Mouse (Mus musculus): ENCODE data around the gene Zmym5.
"Not testable (repeated sequence)": the region's sequence is repeated elsewhere in the genome, so short reads cannot be mapped to it uniquely, and the experiment has no call there.

The Zmym5 gene

DNA sequence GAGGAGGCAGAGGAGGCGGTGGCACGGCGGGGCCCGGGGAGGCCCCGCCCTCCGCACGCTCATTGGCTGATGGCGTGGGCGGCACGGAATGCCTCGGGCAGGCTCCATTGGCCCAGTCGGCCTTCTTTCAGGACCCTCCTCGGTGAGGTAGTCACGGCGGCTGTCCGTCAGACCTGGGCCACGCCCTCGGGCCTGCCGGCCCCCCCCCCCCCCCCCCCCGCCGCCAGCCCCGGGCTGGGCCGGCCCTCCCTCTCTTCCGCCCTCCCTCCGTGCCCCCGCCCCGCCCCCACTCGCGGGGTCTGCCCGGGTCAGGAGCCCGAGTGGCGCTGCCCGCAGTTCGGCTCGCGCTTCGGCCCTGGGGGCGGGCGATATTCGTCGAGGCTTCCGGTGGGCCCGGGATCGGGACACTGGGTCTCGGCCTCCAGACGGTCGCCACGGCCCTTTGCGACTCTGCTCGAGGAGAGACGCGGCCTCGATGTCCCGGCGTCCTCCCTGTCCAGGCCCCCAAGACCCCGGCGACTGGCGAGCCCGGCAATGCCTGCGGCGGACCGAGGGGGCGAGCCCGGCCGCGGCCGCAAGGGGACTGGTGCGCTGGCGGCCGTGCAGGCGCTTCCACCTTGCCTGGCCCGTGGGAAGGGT, at the start of gene Zmym5:
Gene Zmym5, minus strand, starts transcription at position 16 of the 639 bp plus-strand sequence.
- peak; percentile 89 for DNase-seq

DNA sequence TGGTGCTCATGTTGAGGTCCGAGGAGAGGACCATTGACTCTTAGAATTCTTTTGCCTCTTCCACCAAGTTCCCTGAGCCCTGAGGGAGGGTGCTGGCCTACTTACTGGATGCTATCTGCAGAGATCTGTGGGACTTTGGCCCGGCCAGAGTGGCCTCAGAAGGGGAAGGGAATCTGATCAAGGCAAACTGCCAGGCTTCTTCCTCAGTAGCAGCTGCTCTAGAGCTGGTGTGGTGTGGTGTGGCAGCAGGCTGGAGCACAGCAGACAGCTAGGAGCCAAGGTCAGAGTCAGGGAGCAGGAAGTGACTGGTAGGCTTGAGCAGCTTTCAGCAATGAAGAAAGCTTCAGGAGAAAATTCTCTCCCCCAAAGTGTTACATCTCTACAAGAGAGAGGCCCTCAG, 38.2 kb upstream of the Zmym5 start:
- DNase-seq, result no peak

DNA sequence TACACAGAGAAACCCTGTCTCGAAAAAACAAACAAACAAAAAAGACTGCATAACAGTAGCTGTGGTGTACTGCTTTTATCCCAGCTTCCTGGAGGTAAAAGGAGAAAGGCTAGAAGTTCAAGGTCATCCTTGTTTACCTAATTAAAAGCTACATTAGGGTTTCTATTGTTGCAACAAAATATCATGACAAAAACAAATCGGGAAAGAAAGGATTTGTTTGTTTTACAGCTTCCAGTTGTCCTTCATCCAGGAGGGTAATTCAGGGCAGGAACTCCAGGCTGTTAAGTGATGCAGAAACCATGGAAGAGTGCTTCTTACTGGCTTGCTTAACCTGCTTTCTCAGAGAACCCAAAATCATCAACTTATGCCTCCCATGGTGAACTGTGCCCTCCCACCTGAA, 36.8 kb upstream of the Zmym5 start:
- DNase-seq, result no peak

DNA sequence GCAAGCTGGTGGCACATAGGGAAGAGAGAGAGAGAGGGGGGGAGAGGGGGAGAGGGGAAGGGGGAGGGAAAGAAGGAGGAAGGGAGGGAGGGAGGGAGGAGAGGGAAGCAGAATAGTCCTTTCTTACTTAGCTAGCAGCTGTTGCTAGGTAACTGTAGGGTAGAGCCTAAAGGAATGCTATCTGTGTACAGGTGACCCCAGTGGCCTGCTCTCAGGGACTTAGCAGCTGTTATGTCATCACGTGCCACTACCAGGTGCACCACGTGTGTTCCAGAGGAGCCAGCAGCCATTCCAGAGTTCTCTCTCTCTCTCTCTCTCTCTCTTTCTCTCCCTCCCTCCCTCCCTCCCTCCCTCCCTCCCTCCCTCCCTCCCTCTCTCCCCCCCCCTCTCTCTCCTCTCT, 33.0 kb upstream of the Zmym5 start:
- DNase-seq, result no peak

DNA sequence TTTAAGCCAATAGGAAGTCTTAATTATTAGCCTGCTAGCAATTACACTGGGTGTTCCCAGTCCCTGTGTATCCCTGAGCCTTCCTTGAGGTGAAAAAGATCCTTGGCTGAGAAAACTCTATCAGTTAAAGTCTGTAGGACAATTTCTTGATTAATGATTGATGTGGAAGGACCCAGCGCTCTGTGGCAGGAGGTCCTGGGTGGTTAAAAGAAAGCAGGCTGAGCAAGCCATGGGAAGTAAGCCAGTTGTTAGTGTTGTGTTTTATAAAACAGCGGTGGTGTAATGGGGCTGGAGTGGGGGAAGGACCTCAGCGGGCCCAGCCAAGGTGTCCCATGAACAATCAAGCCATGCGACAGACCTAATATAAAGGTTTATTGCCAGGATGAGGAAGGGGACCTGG, 32.5 kb upstream of the Zmym5 start:
- DNase-seq, result no peak

DNA sequence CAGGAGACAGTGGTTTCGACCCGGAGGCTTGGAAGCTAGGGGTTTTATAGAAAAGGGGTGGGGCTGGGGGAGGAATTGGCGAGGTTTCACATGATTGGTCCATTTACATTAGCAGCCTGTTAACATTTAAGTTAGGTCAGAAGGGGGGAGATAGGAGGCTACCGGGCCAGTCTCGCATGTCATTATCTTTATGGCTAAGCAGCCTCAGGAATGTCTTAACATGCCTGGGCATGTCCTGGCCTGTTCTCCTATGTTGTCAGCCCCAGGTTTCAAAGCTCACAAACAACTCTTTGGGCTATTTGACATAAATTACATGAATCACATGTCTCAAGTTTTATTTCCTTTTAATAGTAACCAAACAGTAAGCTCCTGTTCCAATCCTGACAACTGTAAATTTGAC, 23.1 kb upstream of the Zmym5 start:
- DNase-seq, result not testable (repeated sequence)

DNA sequence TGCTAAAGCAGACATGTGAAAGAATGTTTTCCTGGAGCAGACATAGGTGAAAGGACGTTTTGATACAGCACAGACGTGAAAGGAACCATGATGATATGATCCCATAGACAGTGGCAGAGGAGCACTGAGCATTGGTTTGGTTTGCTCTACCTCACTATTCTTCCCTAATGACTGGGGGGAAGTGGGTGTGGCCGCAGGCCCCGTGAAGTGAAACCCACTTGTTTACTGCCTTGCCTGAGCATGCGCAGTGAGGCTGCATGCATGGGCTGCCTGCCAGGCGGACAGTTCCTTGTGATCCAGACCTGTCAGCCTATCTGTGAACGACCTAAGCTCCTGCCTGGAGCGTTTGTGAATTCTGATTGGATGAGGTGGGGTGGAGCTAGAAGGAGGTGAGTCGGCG, 21.7 kb upstream of the Zmym5 start:
- DNase-seq, result not testable (repeated sequence)

DNA sequence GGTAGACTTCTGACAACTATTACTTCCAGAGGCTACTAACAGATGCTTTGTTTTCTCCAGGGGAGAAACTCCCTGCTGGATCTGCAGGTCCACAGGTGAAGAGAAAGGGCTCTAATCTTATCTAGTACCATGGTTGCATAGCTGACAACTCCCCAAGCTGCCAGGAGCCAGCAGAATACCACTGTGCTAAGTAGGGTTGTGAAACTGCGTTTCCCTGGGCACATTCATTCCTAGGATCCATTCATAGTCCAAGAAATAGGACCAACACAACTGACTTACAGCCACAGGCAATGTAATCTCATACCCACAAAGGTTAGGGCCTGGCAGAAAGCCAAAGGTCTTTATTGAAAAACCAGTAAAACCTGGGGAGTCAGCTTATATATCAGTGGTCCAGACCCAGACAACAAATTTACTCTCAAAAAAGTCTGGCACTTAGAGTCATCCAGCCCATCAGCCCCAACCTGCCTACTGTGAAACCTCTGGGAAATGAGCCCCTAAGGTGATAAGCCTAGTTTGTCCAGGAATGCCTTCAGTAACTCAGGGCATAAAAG, 21.1 kb upstream of the Zmym5 start:
- no peak for DNase-seq

DNA sequence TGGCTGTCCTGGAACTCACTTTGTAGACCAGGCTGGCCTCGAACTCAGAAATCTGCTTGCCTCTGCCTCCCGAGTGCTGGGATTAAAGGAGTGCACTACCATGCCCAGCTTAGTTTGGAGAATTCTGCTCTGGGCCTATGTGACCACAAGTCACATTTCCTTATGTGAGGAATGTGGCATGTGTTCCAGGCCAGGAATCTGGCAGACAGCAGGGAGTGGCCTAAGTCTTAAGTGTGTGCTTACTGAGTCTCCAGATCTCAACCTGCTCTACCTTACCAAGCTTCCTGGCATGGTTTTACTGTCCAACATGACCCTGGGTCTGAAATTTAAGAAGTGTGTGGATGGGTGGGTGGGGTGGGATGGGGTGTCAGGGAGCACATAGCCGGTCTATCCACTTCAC, 20.6 kb upstream of the Zmym5 start:
- DNase-seq, result no peak

DNA sequence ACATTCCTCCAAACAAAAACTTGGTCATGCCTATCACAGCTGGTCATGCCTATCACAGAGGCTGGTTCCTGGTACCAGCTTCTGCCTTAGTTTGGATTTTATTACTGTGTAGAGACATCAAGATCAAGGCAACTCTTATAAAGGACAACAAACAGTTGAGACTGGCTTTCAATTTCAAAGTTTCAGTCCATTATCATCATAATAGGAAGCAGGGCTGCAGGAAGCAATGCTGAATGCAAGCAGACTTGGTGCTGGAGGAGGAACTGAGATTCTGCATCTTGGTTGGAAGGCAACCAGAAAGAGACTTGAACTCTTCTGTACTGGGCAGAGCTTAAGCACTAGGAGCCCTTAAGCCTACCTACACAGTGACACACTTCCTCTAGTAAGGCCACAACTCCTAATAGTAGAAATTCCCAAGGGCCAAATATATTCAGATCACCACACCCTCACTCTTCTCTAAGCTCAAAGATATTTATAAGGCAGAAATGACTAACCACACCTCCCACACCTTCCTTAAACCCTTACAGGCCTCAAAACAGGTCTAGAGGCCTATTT, 19.1 kb upstream of the Zmym5 start:
- no peak for DNase-seq

DNA sequence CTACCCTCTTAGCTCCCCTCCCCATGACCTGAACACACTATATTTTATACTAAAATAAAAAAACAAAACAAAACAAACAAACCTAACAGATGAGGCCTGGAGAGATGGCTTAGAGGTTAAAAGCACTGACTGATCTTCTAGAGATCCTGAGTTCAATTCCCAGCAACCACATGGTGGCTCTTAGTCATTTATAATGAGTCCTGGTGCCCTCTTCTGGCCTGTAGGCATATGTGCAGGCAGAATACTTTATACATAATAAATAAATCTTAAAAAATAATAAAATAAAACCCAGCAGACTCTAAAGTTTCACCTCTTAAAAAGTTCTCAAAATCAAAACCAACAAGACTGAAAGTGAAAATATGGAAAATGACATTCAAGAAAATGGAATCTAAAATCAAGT, 13.0 kb upstream of the Zmym5 start:
- no peak for DNase-seq

DNA sequence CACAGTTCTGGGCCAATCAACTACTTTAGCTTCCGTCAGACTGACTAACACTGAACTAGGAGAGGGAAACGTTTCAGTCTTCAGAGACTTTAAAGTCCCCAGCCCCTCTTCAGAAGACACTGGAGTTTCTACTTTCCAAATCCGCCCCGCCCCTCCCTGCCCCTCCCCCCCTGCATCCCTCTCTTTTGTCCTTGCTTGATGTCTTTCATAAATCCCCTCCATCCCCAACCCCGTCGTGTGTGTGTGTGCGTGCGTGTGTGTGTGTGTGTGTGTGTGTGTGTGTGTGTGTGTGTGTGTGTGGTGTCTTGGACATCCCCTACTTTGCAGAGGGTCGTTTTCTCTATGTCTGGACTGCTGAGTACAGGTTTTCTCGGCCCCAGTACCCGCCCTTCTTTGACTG, 6.1 kb upstream of the Zmym5 start:
- no peak for DNase-seq

DNA sequence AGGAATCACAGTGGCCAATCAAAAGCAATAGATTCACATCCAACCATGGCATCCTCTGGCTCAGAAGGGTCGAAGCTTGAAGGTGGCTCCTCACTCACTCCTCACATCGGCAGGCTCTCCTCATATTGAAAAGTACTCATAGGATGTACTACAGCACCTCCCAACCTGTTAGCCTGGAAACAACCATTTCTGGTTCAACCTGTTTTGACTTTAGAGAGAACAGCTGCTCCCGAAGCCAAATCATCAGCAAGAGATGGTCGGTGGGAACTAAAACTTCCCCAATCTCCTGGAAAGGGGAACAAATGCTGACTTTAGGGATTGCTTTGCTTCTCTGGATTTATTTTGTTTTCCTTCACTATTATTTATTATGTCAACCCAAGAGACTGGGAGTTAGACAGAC, 5.6 kb upstream of the Zmym5 start:
- DNase-seq, result no peak

DNA sequence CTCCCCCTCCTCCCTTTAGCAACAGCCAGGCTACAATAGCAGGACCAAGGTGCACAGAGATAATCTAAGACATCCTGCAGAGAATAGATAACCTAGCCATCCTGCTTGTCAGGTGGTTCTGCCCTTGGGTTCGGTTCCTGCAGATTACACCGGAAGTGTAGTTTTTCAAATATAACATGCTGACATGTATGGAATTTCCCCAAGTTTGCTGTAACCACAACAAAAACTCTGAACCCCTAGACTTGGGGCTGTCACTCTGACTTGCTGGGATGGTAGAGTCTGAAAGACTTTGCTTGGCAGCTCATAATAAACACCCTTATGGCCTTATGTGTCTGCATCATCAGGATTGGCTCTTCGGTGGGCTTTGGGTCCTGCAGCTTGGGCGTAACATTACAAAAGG, 5.0 kb upstream of the Zmym5 start:
- no peak for DNase-seq

DNA sequence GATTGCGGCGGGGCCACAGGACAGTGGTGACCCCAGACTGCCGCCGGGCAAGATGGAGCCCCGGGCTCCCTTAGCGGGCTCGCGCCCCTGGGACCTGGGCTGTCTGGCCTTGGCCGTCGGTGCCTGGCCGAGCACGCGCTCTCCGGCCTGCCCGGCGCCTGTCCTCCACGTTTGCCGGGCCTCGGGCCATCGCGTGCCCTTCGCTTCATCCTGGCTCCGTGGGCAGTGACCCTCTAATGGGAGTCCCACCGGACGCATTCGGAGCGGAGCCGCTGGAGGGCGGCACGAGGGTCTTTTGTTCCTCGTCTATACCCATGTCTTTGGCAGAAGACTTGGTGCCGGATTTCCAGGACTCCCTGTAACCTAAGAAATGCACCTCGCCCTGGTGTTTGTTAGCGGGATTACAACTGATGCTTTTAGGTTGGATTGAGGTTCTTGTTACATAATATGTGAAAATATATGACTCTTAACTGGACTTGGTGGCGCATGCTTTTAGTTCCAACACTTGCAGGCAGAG, 1.1 kb upstream of the Zmym5 start:
- peak; percentile 82 for DNase-seq

DNA sequence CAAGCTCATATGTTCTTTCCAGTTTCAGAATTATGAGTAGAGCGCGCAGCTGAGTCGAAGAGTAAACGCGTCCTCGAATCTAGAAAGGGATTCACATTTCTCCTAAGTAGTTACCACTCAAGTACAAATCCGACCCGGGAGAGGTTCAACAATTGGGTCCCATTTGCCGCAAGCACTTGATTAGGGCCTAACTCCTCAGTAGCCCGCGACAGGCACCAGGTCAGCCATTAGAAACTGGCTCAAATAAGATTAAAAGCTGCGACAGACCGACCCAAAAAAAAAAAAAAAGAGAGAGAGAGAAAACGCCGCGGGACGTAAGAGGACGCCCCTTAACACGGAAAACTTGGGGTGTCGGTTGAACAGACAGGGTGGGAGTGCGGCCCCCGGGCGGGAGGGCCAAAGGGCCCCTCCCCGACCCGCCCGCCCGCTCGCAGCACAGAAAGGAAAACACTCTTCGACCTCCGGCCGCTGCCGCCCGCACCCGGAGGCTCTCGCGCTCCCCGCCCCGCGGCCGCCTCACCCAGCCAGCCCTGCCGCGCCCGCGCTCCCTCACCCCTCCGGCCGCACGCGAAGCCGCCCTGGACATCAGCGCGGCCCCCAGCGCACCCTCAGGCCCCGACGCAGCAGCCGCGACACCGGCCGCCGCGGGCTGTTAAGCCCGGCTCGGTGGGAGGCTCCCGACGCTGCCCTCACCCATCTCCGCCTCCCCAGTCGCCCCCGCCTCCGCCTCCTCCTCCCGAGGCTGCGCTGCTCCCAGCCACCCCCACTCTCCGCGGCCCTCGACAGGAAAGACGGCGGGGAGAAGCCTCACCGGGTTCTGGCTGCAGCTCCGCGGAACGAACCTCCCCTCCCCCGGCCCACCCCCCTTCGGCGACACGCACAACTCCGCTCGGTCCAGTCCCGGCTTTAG, 480 bp downstream of the Zmym5 start:
- peak; percentile 69 for DNase-seq

DNA sequence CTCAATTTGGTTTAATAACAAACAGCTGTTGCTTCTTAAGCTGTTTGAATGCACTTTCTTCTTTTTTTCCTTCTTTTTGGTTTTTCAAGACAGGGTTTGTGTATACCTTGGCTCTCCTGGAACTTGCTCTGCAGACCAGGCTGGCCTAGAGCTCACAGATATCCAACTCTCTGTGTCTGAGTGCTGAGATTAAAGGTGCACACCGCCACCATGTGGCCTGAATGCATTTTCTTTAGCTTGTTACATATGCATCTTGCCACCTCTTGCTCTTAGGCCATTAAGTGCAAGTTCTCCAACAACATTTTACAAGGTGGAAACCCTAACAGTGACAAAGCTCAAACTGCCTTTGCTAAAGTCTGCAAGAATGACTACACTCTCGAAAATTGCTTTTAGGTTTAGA, 18.3 kb downstream of the Zmym5 start:
- peak; percentile 79 for DNase-seq

DNA sequence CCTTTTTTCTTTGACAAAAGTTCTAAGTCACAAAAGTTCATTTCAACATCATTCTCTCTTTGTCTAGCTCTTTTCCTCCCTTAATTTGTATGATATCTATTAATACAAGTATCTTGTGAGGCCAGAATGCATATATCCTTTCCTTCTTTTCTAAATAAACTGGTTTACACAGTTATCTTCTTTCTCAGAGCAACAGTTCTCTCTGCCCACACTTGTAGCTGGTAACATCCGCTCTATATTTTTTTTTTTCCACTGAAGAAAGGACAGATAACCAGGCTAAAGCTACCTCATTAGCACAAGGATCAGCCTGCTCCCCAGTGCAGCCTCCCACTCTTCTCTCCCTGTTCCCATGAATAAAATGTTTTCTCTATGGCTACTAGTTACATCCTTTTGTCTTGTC, 26.9 kb downstream of the Zmym5 start:
- DNase-seq, result no peak

DNA sequence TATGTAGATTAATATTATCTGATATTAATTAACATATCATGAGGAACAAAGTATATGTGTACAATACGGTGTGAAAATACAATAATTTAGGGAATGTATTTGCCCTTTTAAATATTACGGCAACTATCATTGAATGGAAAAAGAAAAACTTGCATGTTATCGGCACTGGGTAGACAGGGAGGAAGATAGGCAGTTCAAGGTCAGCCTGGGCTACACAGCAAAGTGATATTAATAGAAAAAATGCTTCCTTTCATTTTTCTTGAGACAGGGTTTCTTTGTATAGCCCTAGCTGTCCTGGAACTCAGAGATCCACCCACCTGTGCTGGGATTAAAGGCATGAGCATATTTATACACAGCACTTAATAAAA, 32.6 kb downstream of the Zmym5 start:
- no peak for DNase-seq

DNA sequence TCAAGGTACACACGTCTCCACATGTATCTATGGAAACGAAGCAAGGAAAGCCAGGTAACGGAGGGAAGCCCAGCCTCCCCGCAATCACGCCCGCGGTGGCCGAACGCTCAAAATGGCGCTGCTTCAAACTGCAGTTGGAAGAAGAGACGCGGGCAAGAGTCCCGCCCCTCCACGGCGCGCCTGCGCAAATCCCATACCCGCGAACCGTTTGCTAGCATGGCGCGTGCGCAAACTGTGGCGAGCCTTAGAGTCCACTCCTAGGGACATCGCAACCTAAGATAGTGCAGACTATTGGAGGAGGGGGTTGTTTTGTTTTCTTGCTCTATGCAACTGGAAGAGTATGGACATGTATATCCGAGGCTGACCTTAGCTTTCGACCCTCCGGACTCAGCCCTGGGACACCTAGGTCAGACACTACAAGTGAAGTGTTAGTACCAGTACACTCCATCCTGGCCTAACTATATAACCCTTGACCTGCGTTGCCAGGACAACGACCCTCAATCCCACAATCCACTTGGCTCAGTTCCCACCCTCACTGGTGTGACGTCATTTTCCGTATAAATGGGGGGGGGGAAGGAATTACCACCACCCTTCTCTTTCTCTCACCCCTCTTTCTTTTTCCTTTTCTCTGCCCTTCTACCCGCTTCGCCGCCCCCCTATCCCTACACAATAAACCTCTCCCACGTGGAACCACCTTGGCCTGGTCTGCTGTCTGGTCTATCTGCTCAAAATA, 33.1 kb downstream of the Zmym5 start, which contains the start of gene Pspc1:
Gene Pspc1, minus strand, starts transcription at position 117 of the 733 bp plus-strand sequence.
- DNase-seq, result peak; percentile 96

DNA sequence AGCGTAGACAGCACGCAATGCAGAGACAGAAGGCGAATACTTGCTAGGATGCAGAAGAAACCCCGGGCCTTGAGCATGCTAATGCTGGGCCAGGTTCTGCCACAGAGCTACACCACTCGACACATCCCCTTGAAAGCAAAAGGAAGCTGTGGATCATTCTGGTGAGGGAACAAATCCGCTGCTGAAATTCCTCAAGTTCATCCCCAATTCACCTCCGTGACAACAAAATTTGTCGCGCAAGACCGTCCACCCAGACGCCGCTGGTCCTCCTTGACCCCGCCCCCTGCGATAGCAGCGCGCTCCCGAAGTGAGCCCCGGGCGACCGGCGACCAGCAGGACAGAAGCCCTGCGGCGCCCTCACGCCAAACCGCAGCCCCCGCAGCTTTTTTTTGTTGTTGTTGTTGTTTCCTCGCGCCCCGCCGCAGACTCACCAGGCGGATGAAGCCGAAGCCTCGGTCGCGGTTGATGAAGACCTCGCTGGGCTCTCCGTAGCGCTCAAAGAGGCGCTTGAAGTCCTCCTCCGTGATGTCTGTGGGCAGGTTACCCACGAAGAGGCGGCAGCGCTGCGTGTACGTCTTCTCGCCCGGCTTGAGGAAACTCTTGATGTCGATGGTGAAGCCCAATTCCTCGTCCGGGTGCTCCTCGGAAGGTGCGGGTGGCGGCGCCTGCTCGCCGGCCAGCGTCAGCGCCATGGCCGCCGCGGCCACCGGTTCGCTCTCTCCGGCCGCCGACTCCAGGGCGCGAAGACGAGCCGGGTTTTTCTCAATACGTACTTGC, 34.0 kb downstream of the Zmym5 start:
- peak; percentile 71 for DNase-seq
